Comparison of ENCODE assay signal across 22 mouse cellular contexts in genomic region chr4:87957198-87957597, GRCm38 (mm10).
DNase-seq lines count a peak whose midpoint lies in the region; ATAC-seq and TF ChIP-seq lines count a peak whose summit lies in the region.
"Had no signal": no experiment of that assay in that cellular context is flagged by ENCODE, and none has a peak within 500 bp of the region (broad histone marks: within the 10 kb centered on the region; RNA-seq: fewer than 3 reads in every experiment).

No protein-coding gene starts in this region.

- no peaks in the 10 kb centered on the region for H3K27me3 ChIP-seq in kidney, embryonic 15.5 days
- no peaks in the 10 kb centered on the region for H3K27me3 ChIP-seq in stomach, postnatal 0 days (ENCODE audit: control insufficient read depth, insufficient read depth, low read length)
- no peaks in the 10 kb centered on the region for H3K27me3 ChIP-seq in kidney, embryonic 14.5 days (ENCODE audit: control insufficient read depth, insufficient read depth, low read length)
- H3K27me3 ChIP-seq: forebrain, embryonic 13.5 days; hindbrain, embryonic 12.5 days; hindbrain, embryonic 15.5 days had no signal

- no peak overlapping the region for H3K4me3 ChIP-seq in kidney, embryonic 15.5 days (replicated peaks)
- H3K4me3 ChIP-seq in stomach, postnatal 0 days (ENCODE audit: low read depth, low read length) = no peak overlapping the region
- no peak overlapping the region for H3K4me3 ChIP-seq in kidney, embryonic 14.5 days (ENCODE audit: low read length)
- H3K4me3 ChIP-seq: forebrain, embryonic 10.5 days; forebrain, embryonic 13.5 days; heart, adult 2 months; hindbrain, embryonic 12.5 days; hindbrain, embryonic 15.5 days had no signal

- no peak for TF ChIP-seq CTCF in stomach, postnatal 0 days (IDR thresholded peaks at IDR 0.05; ENCODE audit: low read depth)

- DNase-seq in kidney, postnatal 10 days = no peak
- no peak for DNase-seq in stomach, postnatal 0 days (ENCODE audit: low spot score)
- no peak for DNase-seq in layer of hippocampus, adult 11-12 months (ENCODE audit: low spot score)
- DNase-seq: adrenal gland, adult 2 months; adrenal gland, postnatal 14 days; cerebellum, adult 11 months; cerebellum, adult 2 months; cerebellum, adult 9-11 months; cerebellum, postnatal 25 days; gastrocnemius, postnatal 10 days; heart, adult 2 months had no signal

- no peak for TF ChIP-seq EP300 in stomach, postnatal 0 days (optimal IDR thresholded peaks at IDR 0.05)

- H3K9me3 ChIP-seq in kidney, embryonic 15.5 days (replicated peaks) = no peaks in the 10 kb centered on the region
- H3K9me3 ChIP-seq in stomach, postnatal 0 days (ENCODE audit: control insufficient read depth, low read length) = no peaks in the 10 kb centered on the region
- no peaks in the 10 kb centered on the region for H3K9me3 ChIP-seq in kidney, embryonic 14.5 days (ENCODE audit: control insufficient read depth, low read length)
- H3K9me3 ChIP-seq: forebrain, embryonic 10.5 days; forebrain, embryonic 13.5 days; hindbrain, embryonic 12.5 days; hindbrain, embryonic 15.5 days had no signal

- H3K4me2 ChIP-seq in kidney, embryonic 15.5 days = no peak overlapping the region
- H3K4me2 ChIP-seq in stomach, postnatal 0 days (replicated peaks; ENCODE audit: low read depth) = no peak overlapping the region
- no peak overlapping the region for H3K4me2 ChIP-seq in kidney, embryonic 14.5 days (replicated peaks; ENCODE audit: low read depth, low read length)
- H3K4me2 ChIP-seq: forebrain, embryonic 13.5 days; heart, embryonic 11.5 days; hindbrain, embryonic 12.5 days; hindbrain, embryonic 15.5 days had no signal

- no peak overlapping the region for H3K27ac ChIP-seq in kidney, embryonic 15.5 days
- no peak overlapping the region for H3K27ac ChIP-seq in stomach, postnatal 0 days (replicated peaks)
- H3K27ac ChIP-seq in kidney, embryonic 14.5 days (ENCODE audit: low read depth, low read length) = no peak overlapping the region
- H3K27ac ChIP-seq: forebrain, embryonic 10.5 days; forebrain, embryonic 13.5 days; heart, adult 2 months; hindbrain, embryonic 12.5 days; hindbrain, embryonic 15.5 days had no signal

- no peak overlapping the region for H3K9ac ChIP-seq in kidney, embryonic 15.5 days
- H3K9ac ChIP-seq in stomach, postnatal 0 days (ENCODE audit: low read length) = no peak overlapping the region
- no peak overlapping the region for H3K9ac ChIP-seq in kidney, embryonic 14.5 days (ENCODE audit: low read depth, low read length)
- H3K9ac ChIP-seq: forebrain, embryonic 13.5 days; hindbrain, embryonic 12.5 days; hindbrain, embryonic 15.5 days had no signal

- 83% methylated on average over 3 of the region's 3 CpGs for WGBS in kidney, embryonic 15.5 days
- WGBS in stomach, postnatal 0 days = 77% methylated on average over 3 of the region's 3 CpGs
- WGBS in kidney, embryonic 14.5 days = 82% methylated on average over 3 of the region's 3 CpGs

- H3K36me3 ChIP-seq in kidney, embryonic 15.5 days = no peaks in the 10 kb centered on the region
- H3K36me3 ChIP-seq in stomach, postnatal 0 days (ENCODE audit: control insufficient read depth, insufficient read depth, low read length) = no peaks in the 10 kb centered on the region
- no peaks in the 10 kb centered on the region for H3K36me3 ChIP-seq in kidney, embryonic 14.5 days (ENCODE audit: control insufficient read depth, insufficient read depth, low read length)
- H3K36me3 ChIP-seq: forebrain, embryonic 10.5 days; hindbrain, embryonic 12.5 days; hindbrain, embryonic 15.5 days had no signal

- 0 out of 2 replicates have a peak, but pooled peaks have one; percentile 33 for ATAC-seq in kidney, embryonic 15.5 days (replicated peaks; ENCODE audit: low FRiP score)
- ATAC-seq in granulocyte monocyte progenitor cell, adult 5-6 weeks (replicated peaks; ENCODE audit: poor library complexity, severe bottlenecking) = peak; percentile 51
- ATAC-seq in megakaryocyte, adult 5-6 weeks (ENCODE audit: poor library complexity, severe bottlenecking) = peak; percentile 90
- ATAC-seq in stomach, postnatal 0 days (ENCODE audit: low FRiP score, low TSS enrichment) = peak; percentile 38; the same call in 1 of the 2 replicates
- ATAC-seq in kidney, embryonic 14.5 days (ENCODE audit: low FRiP score, low TSS enrichment) = no peak
- ATAC-seq: CD4-positive, CD25-positive, alpha-beta regulatory T cell, adult 4 months; forebrain, embryonic 13.5 days; forebrain, embryonic 16.5 days had no signal

- H3K4me1 ChIP-seq in kidney, embryonic 15.5 days = peaks cover 16% of the 10 kb centered on the region; the same call in 1 of the 2 replicates
- 0 out of 2 replicates have a peak, but pooled peaks cover 2% of the 10 kb centered on the region for H3K4me1 ChIP-seq in stomach, postnatal 0 days (replicated peaks; ENCODE audit: control insufficient read depth, insufficient read depth)
- 0 out of 2 replicates have a peak, but pooled peaks cover 2% of the 10 kb centered on the region for H3K4me1 ChIP-seq in kidney, embryonic 14.5 days (ENCODE audit: control insufficient read depth, insufficient read depth, low read length)
